11 mouse cellular contexts compared by ENCODE assay signal in the genomic region with DNA sequence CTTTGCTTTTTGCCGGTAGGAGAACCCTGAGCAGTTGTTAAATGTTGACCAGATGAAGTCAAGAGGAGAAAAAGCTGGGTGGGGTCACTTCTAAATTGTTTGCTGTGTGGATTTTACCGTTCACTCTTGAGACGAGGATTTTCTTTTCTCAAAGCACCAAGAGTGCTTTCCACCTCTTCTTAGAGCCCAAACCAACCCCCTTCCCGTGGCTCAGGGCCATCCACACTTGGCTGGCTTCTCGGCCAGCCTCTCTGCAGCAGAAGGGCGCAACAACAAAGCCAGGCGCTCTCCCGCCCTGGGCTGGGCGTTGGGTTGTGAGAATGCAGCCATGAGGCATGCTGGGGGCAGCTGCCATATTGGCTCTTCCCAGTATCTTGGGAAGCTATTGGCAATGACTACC.
DNase-seq lines count a peak whose midpoint lies in the region; ATAC-seq and TF ChIP-seq lines count a peak whose summit lies in the region.
"Had no signal": no experiment of that assay in that cellular context is flagged by ENCODE, and none has a peak within 500 bp of the region (broad histone marks: within the 10 kb centered on the region; RNA-seq: fewer than 3 reads in every experiment).

No protein-coding gene starts in this region.

- H3K79me2 ChIP-seq in heart, adult 2 months (replicated peaks; ENCODE audit: control insufficient read depth, insufficient read depth, low read length) = no peaks in the 10 kb centered on the region; the same call in 1 of the 2 replicates

- peaks cover 20% of the 10 kb centered on the region for H3K4me1 ChIP-seq in heart, adult 2 months (ENCODE audit: control insufficient read depth, insufficient read depth, low read length)

- no peak overlapping the region for H3K9ac ChIP-seq in heart, adult 2 months (ENCODE audit: low read depth, low read length)
- H3K9ac ChIP-seq: heart, embryonic 15.5 days; neural tube, embryonic 12.5 days had no signal

- no peak overlapping the region; the same call in 1 of the 2 replicates for H3K27ac ChIP-seq in heart, adult 2 months
- H3K27ac ChIP-seq: heart, embryonic 15.5 days; neural tube, embryonic 12.5 days had no signal

- H3K27me3 ChIP-seq in heart, adult 2 months (ENCODE audit: control insufficient read depth, insufficient read depth, low read length) = no peaks in the 10 kb centered on the region
- H3K27me3 ChIP-seq: neural tube, embryonic 12.5 days had no signal

- no peak for TF ChIP-seq CTCF in heart, adult 2 months (IDR thresholded peaks at IDR 0.05)

- peak; percentile 36 to 51 for DNase-seq in heart, adult 2 months
- DNase-seq in heart, postnatal 25 days (ENCODE audit: low spot score) = no peak
- peak; percentile 29 for DNase-seq in NIH3T3 (ENCODE audit: low read depth)
- DNase-seq in cerebellum, adult 11 months = peak; percentile 44
- peak; percentile 76 to 85 for DNase-seq in lung, adult 18-20 months
- no peak for DNase-seq in natural killer cell, adult 2 months (ENCODE audit: low spot score in 2 of 2)
- DNase-seq: kidney, adult 9 months had no signal

- no peak for ATAC-seq in frontal cortex, adult (ENCODE audit: low TSS enrichment)
- no peak for ATAC-seq in megakaryocyte-erythroid progenitor cell, adult 5-6 weeks (replicated peaks; ENCODE audit: low FRiP score, low TSS enrichment, poor library complexity, severe bottlenecking)

- intact Hi-C loops in heart, adult 2 months (cut with DNase I) = no loop called here
- intact Hi-C loops in heart, postnatal 25 days (cut with DNase I) = no loop called here

- no peak overlapping the region for H3K4me3 ChIP-seq in heart, adult 2 months
- H3K4me3 ChIP-seq: heart, embryonic 15.5 days; neural tube, embryonic 12.5 days had no signal

- 62% methylated on average over 9 of the region's 9 CpGs for WGBS in heart, adult 2 months

- TF ChIP-seq POLR2A in heart, adult 2 months (IDR thresholded peaks at IDR 0.05; ENCODE audit: insufficient read depth, low read depth, low read length) = no peak

- TF ChIP-seq EP300 in heart, adult 2 months (IDR thresholded peaks at IDR 0.05; ENCODE audit: insufficient read depth, low read depth, low read length) = no peak

- no peaks in the 10 kb centered on the region for H3K36me3 ChIP-seq in heart, adult 2 months (ENCODE audit: control insufficient read depth, insufficient read depth, low read length)
- H3K36me3 ChIP-seq: heart, embryonic 15.5 days; neural tube, embryonic 12.5 days had no signal

Comparison
In these comparisons a context has a peak if more than half of its experiments do, and no peak if none do; other contexts are left out.
1. DNase-seq: peak in heart, adult 2 months (2 of 2), NIH3T3 (single experiment), cerebellum, adult 11 months (single experiment) and lung, adult 18-20 months (2 of 2); none in heart, postnatal 25 days (single experiment) and natural killer cell, adult 2 months (0 of 2).